Mouse (Mus musculus) CD4-positive, CD25-positive, alpha-beta regulatory T cell, adult 4 months (primary cell): ENCODE measurements around the gene Anks3. TPM values are rescaled to one million over a fixed set of nuclear protein-coding genes. Genes with fewer than 3 reads are reported as not detected.

ENCODE experiments used
- ATAC-seq: one replicate; pipeline ENCODE4 v1.8.0; 2017
- polyA plus RNA-seq, 2 experiments: library from polyadenylated mRNA; unstranded; fragments of 100-300 nt; shearing (Covaris generic); gene quantifications; one replicate each; pipeline ENCODE4 v1.2.1; 2017

Anks3 gene
- polyA plus RNA-seq, 2 experiments from 2014 or later, result 41.4 to 64.3 TPM

DNA sequence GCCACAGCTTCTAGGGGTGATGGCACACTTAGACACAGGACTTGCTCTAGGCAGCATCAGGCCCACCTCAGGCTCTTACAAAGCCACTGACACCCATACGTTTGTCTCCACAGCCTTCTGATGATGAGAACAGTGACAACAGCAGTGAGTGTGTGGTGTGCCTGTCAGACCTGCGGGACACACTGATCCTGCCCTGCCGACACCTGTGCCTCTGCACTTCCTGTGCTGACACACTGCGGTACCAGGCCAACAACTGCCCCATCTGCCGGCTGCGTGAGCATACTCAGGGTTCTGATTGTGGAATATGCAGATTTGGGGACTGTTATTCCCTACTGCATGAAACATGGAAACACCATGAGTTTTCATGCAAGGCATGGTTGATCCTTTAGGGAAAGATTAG is 41.5 kb downstream of the Anks3 start:
- ATAC-seq, result no peak

GRCm38 (mm10) chr16:4920556-4920955 is 43.4 kb downstream of the Anks3 start:
- ATAC-seq, result no peak

- ATAC-seq, result no peak
These were observed 47.4 kb downstream of the Anks3 start for GRCm38 (mm10) chr16:4916608-4917007.

GRCm38 (mm10) chr16:4915931-4916330 is 48.1 kb downstream of the Anks3 start:
- no peak for ATAC-seq

DNA sequence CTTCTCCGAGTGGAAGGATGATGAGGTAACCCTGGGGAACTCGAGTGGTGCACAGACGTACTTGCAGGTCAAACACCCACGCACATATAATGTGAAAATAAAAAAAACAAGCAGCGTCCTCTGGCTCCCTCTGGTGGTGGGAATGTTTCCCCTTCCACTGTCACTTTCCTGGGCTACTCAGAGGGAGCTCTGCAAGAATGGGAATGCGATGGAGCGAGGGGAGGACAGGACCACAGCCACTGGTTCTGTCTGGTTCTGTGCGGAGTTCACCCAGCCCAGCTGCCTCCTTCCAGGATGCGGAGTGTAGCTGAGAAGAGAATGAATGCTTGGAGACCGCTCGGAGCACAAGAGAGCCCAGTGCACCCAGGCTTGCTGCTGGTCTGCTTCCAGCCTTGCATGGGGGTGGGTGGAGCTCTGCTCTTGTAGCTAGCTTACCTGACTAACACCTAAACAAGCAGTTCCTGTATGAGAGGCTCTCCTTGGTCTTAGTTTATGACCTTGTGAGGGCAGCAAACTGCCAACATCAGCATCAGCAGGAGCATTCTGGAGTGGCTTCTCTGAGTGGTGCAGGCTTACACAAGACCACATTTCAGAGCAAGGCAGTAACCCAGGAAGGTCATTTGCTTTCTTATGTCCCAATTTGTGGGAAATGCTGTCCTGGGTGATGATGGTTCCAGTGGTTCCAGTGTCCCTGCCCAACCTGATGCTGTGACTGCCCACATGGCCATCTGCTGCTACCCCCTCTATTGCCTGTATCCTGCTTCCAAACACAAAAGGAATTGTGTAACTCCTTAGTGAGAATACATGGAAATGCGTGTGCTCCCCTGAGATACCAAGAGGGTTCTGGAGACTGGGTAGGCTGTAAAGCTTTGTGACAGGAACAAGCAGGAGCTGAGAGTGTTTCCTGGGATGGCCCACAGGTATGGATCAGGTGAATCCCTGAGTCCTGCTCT is 49.9 kb downstream of the Anks3 start:
- peak; percentile 93 for ATAC-seq

DNA sequence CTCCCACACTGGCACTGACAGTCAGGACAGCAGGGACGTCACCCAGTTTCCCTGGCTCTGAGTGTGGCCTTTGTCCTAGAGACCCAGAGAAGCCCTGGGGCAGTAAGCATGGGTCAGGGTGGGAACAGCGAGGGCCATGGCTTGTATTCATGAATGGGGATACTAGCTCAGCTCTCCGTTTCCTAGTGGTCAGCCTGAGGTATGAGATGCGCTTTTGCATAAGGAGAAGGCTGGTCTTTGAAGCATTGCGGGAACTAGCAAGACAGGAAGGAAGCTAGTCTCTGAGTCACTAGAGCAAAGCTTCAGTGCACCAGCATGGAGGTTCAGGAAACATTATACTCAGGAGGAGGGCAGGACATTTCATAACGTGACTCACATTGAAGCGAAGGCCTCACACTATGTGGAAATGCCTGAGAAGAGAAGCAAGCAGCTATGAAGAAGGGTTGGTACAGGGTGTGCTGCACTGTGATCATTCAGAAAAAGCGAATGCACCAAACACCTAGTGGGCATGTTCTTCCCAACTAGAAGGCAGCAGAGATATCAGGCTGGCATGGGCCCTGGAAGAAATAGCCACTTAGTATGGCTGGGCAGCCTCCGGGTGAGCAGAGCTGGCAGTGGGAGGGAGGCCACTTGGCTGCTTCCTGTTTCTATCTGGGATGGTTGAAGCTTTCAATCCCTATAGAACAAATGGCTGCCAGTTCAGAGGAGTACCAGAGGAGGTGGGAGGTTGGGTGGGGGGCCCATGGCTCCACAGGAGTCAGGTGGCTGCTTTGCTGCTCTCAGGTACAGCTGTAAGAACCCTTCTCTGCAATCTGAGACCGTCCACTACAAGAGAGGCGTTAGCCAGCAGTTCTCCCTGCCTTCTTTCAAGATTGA is 50.9 kb downstream of the Anks3 start:
- peak; percentile 43 for ATAC-seq

GRCm38 (mm10) chr16:4912074-4912648 is 51.8 kb downstream of the Anks3 start:
- no peak for ATAC-seq

DNA sequence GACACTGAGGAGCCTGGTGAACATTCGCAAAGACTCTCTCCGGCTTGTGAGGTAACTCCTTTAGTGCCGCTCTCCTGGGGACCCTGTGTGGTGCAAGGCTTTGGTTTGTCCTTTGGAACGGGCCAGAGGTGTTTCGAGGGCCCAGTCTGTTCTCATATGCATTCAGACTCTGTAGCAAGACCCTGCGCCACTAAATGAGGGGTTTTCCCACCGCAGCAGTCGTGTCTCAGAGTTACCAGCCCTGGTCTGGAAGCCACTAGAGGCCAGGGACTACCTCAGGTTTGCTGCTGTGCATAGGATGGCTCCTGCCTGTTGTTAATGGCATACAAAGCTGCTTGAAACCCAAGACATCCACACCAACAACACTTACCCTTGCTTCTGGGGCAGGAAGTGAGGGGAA is 53.2 kb downstream of the Anks3 start:
- ATAC-seq, result no peak

GRCm38 (mm10) chr16:4909745-4910144 is 54.3 kb downstream of the Anks3 start:
- no peak for ATAC-seq

GRCm38 (mm10) chr16:4907972-4908371 is 56.0 kb downstream of the Anks3 start:
- peak; percentile 87 for ATAC-seq

DNA sequence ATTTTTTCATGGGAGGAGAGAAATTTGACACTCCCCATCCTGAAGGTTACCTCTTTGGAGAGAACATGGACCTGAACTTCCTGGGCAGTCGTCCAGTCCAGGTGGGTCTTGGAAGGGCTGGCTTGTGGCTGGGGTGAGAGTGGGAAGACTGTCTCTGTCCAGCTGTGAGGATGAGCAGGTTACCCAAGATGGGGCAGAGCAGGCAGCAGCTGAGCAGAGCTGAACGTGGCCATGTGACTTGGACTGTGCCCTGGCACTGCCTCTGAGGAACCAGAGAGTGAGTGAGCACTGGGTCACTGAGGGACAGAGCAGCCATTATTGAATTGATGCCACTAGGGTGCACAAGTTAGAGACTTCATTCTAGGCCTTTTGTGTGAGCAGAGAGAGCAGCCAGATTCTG is 56.6 kb downstream of the Anks3 start:
- no peak for ATAC-seq

DNA sequence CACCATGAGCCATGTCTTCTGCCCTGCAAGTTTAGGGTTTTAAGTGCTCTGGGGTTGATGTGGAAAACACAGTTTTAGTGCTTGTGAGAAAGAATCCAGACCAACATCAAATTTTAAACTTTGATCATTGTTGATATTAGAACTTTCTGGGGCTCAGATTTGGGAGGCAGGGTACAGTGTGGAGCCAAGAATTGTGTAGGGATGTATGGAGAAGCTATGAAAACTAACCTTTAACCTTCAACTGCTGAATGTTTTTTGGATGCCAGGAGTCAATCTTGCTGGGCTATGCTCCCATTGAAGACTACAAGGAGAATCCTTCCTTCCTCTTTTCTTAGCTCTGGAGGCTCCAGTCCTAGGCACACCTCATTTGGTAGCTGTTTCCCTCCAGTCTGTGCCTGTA is 57.4 kb downstream of the Anks3 start:
- ATAC-seq, result no peak

DNA sequence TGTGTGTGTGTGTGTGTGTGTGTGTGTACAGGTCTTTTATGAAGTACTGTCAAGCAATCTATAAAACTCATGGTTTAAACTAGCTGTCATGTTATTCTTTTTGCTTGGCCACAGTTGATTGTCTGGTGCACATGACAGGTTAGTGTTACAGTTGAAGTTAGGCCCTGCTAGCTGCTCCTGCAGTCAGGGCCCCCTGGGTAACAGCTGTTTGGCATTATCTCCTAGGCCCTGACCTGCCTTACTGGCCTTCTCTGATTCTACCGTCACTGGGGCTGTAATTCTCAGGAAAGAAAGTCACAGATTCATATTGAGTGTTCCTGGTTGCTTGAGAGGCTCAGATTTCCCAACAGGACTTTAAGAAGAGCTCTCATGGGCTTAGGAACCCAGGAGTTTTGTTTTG is 58.4 kb downstream of the Anks3 start:
- no peak for ATAC-seq

GRCm38 (mm10) chr16:4904878-4905277 is 59.1 kb downstream of the Anks3 start:
- ATAC-seq, result no peak

DNA sequence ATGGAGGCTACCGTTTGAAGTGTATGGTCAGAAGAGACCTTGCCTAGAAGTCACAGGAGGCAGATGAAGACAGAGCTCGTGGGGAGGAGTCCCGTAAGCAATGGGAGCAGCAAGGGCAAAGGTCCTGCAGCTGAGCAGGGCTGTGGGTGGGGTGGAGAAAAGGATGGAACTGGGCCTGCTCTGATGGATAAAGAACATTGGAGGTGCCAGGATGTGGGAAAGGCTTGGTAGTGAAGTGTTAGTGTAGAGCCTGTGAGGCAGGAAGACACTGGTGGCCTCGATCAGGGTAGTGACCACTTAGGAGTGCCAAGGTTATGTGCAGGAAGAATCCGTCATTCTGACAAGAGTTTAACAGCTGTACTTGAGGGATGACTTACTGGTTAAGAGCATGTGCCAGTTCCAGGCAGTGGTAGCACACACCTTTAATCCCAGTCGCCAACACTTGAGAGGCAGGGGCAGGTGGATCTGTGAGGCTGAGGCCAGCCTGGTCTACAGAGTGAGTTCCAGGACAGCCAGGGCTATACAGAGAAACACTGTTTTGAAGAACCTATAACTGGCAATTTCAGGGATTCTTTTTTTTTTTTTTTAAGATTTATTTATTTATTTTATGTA is 60.4 kb downstream of the Anks3 start:
- no peak for ATAC-seq

- no peak for ATAC-seq
These were observed 61.6 kb downstream of the Anks3 start for GRCm38 (mm10) chr16:4902390-4902789.

- no peak for ATAC-seq
These were observed 62.8 kb downstream of the Anks3 start for GRCm38 (mm10) chr16:4901167-4901566.

DNA sequence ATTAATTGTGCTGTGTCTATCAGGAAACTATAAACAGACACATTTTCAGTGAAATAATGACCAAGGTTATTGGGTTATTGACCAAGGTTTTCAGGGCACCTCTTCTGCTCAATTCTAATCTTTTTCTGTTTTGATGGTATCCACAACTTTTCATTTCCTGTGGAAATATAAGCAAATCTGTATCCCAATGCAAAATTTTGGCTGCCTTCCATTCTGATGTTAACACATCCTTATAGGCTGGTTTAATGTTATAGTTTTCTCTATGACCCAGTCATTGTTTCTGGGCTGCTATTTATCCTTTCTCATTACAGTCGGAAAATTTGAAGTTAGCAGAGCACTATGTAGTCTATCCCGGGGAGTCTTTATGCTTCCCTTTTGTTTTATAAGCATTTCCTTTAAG is 64.3 kb downstream of the Anks3 start:
- no peak for ATAC-seq

DNA sequence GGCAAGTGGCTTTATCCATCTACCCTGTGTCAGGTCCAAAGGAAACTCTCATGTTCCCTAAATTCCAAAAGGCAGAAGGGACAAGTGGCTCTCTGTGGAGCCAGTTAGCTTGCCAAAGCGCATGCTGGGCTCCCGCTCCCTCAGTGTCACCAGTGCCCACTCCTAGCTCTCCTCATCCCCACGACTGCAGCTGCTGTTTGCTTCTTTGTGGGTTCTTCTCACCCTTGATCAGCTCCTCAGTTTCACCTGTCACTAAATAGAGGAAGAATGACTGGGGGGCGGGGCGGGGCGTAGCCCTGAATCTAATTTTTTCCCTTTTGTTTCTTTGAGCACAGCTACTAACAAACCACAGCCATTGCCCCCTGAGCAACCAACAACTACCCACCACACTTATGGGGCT is 65.1 kb downstream of the Anks3 start:
- no peak for ATAC-seq

DNA sequence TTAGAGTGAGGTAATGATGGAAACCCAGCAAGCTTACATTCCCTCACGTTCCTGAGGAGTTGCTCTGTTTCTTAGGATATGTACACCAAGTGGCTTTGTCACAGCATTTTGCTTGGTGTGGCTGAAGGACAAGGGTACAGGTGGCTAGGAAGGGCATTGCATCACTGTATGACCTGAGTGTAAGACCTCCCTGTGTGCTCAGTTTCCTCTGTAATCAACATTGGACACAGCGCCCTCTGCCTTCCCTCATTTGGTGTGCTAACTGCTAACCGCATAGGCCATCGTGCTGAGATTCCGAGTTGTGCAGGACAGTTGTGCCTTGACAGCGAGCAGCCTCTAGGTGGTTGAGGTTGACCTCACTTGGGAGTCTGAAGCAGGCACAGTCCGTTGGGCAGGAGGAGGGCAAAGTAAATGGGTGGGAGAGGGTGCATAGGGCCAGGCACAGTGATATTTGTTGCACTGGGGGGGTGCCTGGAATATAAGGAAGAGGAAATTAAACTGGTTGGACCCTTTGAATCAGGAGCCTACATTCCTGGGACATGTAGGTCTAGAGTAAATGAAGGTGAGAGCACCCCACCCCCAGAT is 66.8 kb downstream of the Anks3 start:
- no peak for ATAC-seq

GRCm38 (mm10) chr16:4896249-4897027 is 67.6 kb downstream of the Anks3 start:
- no peak for ATAC-seq
